Mouse (Mus musculus): Measurements from ENCODE around the gene Gm20388. TPM values are rescaled to one million over a fixed set of nuclear protein-coding genes. Genes with fewer than 3 reads are reported as not detected.

The Gm20388 gene
- total RNA-seq, 1 experiment: 27.0 TPM

DNA sequence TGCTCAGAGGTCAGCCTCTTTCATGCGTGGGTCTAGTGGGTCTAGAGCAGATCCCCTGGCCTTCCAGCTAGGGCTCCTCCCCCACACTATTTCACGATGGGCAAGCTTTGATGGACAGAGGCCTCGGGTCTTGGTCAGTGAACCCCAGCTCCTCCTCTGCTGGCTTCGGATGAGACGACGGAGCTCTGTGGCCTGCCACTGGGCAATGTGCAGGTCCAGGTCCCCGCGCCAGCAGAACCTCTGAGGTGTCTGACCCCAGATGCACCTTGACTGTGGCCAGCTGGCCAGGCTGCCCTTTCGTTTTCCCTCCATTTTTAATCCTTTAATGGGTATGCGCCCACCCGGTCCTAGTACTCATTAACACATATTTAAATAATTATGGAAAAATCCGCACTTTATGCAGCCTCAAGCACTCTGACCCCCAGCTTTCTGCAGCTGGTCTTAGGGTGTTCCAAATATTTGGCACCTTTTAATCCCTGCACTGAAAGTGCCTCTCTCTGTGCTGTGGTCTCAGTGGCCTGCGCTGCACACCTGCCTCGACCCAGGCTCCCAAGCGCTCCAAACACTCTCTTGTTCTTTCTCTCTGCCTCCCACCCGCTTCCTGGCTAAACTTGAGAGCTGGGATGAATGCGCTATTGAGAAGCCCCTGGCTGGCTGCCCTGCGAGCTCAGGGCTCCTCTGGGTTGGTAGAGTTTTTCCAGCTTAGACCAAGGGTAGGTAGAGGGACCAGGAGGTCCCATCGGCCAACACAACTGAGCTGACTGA lies 1293.2 kb downstream of the Gm20388 start:
- in situ Hi-C loops (cut with MboI; ENCODE audit: low sequenced_read_pairs in 2 of 2, unreplicated experiment in 2 of 2): no loop called here
- Histone ChIP-seq H3K9me3 (ENCODE audit: control insufficient read depth, insufficient read depth, low read depth, low read length) (no peaks in the 10 kb centered on the region), H3K9ac (ENCODE audit: insufficient read depth, low read depth, low read length, poor library complexity, severe bottlenecking) (no peak overlapping the region), H3K4me1 (ENCODE audit: control insufficient read depth in 2 of 2, insufficient read depth in 2 of 2, low read length in 2 of 2, poor library complexity in 1 of 2) (no peaks in the 10 kb centered on the region), H3K27ac (ENCODE audit: insufficient read depth, low read depth, low read length, poor library complexity, severe bottlenecking) (no peak overlapping the region), H3K36me3 (ENCODE audit: control insufficient read depth, insufficient read depth, low read length, poor library complexity, severe bottlenecking) (no peaks in the 10 kb centered on the region), H3K4me3 (ENCODE audit: insufficient read depth in 1 of 2, low read depth in 1 of 2, low read length in 2 of 2, poor library complexity in 1 of 2, severe bottlenecking in 1 of 2) (no peak overlapping the region)
- TF ChIP-seq ZNF384 (IDR thresholded peaks at IDR 0.05; ENCODE audit: low read depth, low read length) (no peak), CHD2 (IDR thresholded peaks at IDR 0.05; ENCODE audit: low read depth, low read length) (no peak), MAFK (IDR thresholded peaks at IDR 0.05; ENCODE audit: insufficient read depth, low read depth, low read length) (no peak), ZC3H11A (IDR thresholded peaks at IDR 0.05; ENCODE audit: borderline replicate concordance, low read depth, low read length) (no peak)
- DNase-seq (ENCODE audit: low read depth, low spot score): no peak

DNA sequence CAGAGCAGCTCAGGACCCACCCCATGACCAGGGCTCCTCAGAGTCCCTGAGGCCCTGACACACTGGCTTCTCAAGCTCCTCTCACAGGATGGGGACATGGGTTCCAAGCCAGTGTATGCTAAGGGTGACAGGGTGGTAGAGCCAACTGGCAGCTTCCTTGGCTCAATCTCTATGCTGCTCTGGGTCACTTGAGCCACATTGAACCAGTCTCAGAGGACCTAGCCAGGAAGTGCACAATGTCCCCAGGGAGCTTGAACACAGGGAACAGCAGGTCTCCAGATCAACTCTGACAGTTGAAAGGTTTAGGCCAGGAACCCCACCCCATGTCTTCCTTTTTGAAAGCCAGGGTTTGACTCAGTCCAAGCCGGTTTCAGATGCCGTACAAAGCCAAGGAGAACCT lies 1296.5 kb downstream of the Gm20388 start:
- in situ Hi-C loops (cut with MboI; ENCODE audit: low sequenced_read_pairs in 2 of 2, unreplicated experiment in 2 of 2): no loop called here
- Histone ChIP-seq H3K4me3 (ENCODE audit: insufficient read depth in 1 of 2, low read depth in 1 of 2, low read length in 2 of 2, poor library complexity in 1 of 2, severe bottlenecking in 1 of 2) (no peak overlapping the region), H3K4me1 (ENCODE audit: control insufficient read depth in 2 of 2, insufficient read depth in 2 of 2, low read length in 2 of 2, poor library complexity in 1 of 2) (no peaks in the 10 kb centered on the region), H3K27ac (ENCODE audit: insufficient read depth, low read depth, low read length, poor library complexity, severe bottlenecking) (no peak overlapping the region), H3K36me3 (ENCODE audit: control insufficient read depth, insufficient read depth, low read length, poor library complexity, severe bottlenecking) (no peaks in the 10 kb centered on the region), H3K9me3 (ENCODE audit: control insufficient read depth, insufficient read depth, low read depth, low read length) (no peaks in the 10 kb centered on the region), H3K9ac (ENCODE audit: insufficient read depth, low read depth, low read length, poor library complexity, severe bottlenecking) (no peak overlapping the region)
- DNase-seq (ENCODE audit: low read depth, low spot score): no peak
- TF ChIP-seq ZC3H11A (IDR thresholded peaks at IDR 0.05; ENCODE audit: borderline replicate concordance, low read depth, low read length): no peak
- TF ChIP-seq ZNF384 (IDR thresholded peaks at IDR 0.05; ENCODE audit: low read depth, low read length): no peak
- no peak for TF ChIP-seq CHD2 (IDR thresholded peaks at IDR 0.05; ENCODE audit: low read depth, low read length)
- TF ChIP-seq HCFC1 (IDR thresholded peaks at IDR 0.05; ENCODE audit: borderline replicate concordance, insufficient read depth, low read length): no peak
- TF ChIP-seq MAFK (IDR thresholded peaks at IDR 0.05; ENCODE audit: insufficient read depth, low read depth, low read length): no peak

DNA sequence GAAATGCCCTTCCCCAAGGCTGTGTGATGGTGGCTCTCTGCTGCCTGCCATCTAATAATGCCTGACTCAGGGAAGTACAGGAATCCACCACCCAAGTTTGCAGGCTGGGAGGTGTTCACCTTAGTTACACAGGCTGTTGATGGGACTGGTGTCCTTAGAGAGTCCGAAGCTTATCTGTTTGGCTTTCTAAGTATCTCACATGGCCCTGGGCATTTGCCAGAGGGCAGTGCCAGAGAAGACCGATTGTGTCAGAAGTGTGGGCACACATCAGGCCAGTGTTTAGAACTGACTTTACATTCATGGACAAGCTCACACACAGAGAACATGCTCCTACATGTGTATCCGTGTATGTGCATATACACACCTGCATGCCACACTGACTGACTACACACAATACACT lies 1300.0 kb downstream of the Gm20388 start:
- no peaks in the 10 kb centered on the region for H3K9me3 ChIP-seq (ENCODE audit: control insufficient read depth, insufficient read depth, low read depth, low read length)
- no peak for DNase-seq (ENCODE audit: low read depth, low spot score)
- no peaks in the 10 kb centered on the region for H3K36me3 ChIP-seq (ENCODE audit: control insufficient read depth, insufficient read depth, low read length, poor library complexity, severe bottlenecking)
- in situ Hi-C loops (cut with MboI; ENCODE audit: low sequenced_read_pairs in 2 of 2, unreplicated experiment in 2 of 2): loop anchor here in 1 of 2 experiments (10.0 kb wide), 1 partner anchor 96 kb away; the partner anchor contains the start of gene Foxc2
- no peak overlapping the region for H3K9ac ChIP-seq (ENCODE audit: insufficient read depth, low read depth, low read length, poor library complexity, severe bottlenecking)
- no peak overlapping the region for H3K27ac ChIP-seq (ENCODE audit: insufficient read depth, low read depth, low read length, poor library complexity, severe bottlenecking)
- TF ChIP-seq ZC3H11A (IDR thresholded peaks at IDR 0.05; ENCODE audit: borderline replicate concordance, low read depth, low read length): no peak
- no peak for TF ChIP-seq CHD2 (IDR thresholded peaks at IDR 0.05; ENCODE audit: low read depth, low read length)
- no peak for TF ChIP-seq ZNF384 (IDR thresholded peaks at IDR 0.05; ENCODE audit: low read depth, low read length)
- H3K4me1 ChIP-seq (ENCODE audit: control insufficient read depth in 2 of 2, insufficient read depth in 2 of 2, low read length in 2 of 2, poor library complexity in 1 of 2): no peaks in the 10 kb centered on the region
- H3K4me3 ChIP-seq (ENCODE audit: insufficient read depth in 1 of 2, low read depth in 1 of 2, low read length in 2 of 2, poor library complexity in 1 of 2, severe bottlenecking in 1 of 2): no peak overlapping the region

DNA sequence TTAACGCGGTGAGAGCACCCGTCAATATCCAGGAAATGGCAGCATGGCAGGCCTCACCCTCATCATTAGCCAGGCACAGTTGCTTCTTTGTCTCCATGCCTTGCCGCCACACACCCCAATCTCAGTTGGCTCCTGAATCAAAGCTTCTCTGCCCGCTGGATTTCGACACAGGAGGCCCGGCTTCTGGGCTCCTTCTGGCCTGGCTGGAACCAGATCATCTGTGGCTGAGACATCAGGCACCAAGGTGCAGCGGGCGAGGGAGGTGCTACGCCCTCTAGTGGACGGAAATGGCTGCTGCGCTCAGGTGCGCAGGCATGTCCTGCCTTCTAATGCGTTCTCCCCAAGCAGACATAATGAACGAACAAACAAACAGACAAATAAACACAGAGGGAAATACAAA lies 1302.6 kb downstream of the Gm20388 start:
- no peak overlapping the region for H3K4me3 ChIP-seq (ENCODE audit: insufficient read depth in 1 of 2, low read depth in 1 of 2, low read length in 2 of 2, poor library complexity in 1 of 2, severe bottlenecking in 1 of 2)
- peak; percentile 66 for DNase-seq (ENCODE audit: low read depth, low spot score)
- H3K36me3 ChIP-seq (ENCODE audit: control insufficient read depth, insufficient read depth, low read length, poor library complexity, severe bottlenecking): no peaks in the 10 kb centered on the region
- H3K4me1 ChIP-seq (ENCODE audit: control insufficient read depth in 2 of 2, insufficient read depth in 2 of 2, low read length in 2 of 2, poor library complexity in 1 of 2): no peaks in the 10 kb centered on the region
- no peak for TF ChIP-seq ZNF384 (IDR thresholded peaks at IDR 0.05; ENCODE audit: low read depth, low read length)
- TF ChIP-seq CHD2 (IDR thresholded peaks at IDR 0.05; ENCODE audit: low read depth, low read length): no peak
- no peak for TF ChIP-seq ZC3H11A (IDR thresholded peaks at IDR 0.05; ENCODE audit: borderline replicate concordance, low read depth, low read length)
- TF ChIP-seq MAFK (IDR thresholded peaks at IDR 0.05; ENCODE audit: insufficient read depth, low read depth, low read length): no peak
- TF ChIP-seq HCFC1 (IDR thresholded peaks at IDR 0.05; ENCODE audit: borderline replicate concordance, insufficient read depth, low read length): no peak
- no peak overlapping the region for H3K27ac ChIP-seq (ENCODE audit: insufficient read depth, low read depth, low read length, poor library complexity, severe bottlenecking)
- in situ Hi-C loops (cut with MboI; ENCODE audit: low sequenced_read_pairs in 2 of 2, unreplicated experiment in 2 of 2): loop anchor here in 1 of 2 experiments (10.0 kb wide), 1 partner anchor 98 kb away; the partner anchor contains the start of gene Foxc2
- H3K9me3 ChIP-seq (ENCODE audit: control insufficient read depth, insufficient read depth, low read depth, low read length): no peaks in the 10 kb centered on the region
- no peak overlapping the region for H3K9ac ChIP-seq (ENCODE audit: insufficient read depth, low read depth, low read length, poor library complexity, severe bottlenecking)
